In genomic region chr9:32697291-32698110, GRCm38 (mm10) we compare ENCODE assay signal across 9 mouse cellular contexts.
DNase-seq lines count a peak whose midpoint lies in the region; ATAC-seq and TF ChIP-seq lines count a peak whose summit lies in the region.
"Had no signal": no experiment of that assay in that cellular context is flagged by ENCODE, and none has a peak within 500 bp of the region (broad histone marks: within the 10 kb centered on the region; RNA-seq: fewer than 3 reads in every experiment).

No protein-coding gene starts in this region.

- peak overlapping the region; percentile 72 for H3K27ac ChIP-seq in heart, embryonic 11.5 days (ENCODE audit: low read depth, low read length)
- H3K27ac ChIP-seq in CH12.LX (ENCODE audit: insufficient read depth, low read depth), result no peak overlapping the region
- no peak overlapping the region for H3K27ac ChIP-seq in hindbrain, embryonic 11.5 days (ENCODE audit: low read depth, low read length)
- no peak overlapping the region for H3K27ac ChIP-seq in midbrain, embryonic 11.5 days (ENCODE audit: low read depth, low read length)

- no peak for DNase-seq in heart, postnatal 36 days
- no peak for DNase-seq in CH12.LX (ENCODE audit: extremely low read depth)
- DNase-seq in hindbrain, embryonic 11.5 days (ENCODE audit: low spot score), result no peak
- no peak for DNase-seq in midbrain, embryonic 11.5 days (ENCODE audit: low spot score, missing footprints)
- no peak for DNase-seq in adrenal gland, postnatal 4 days (ENCODE audit: low spot score in 2 of 2)
- no peak for DNase-seq in gastrocnemius, postnatal 14 days
- DNase-seq in left cerebral cortex, postnatal 14 days (ENCODE audit: low spot score in 2 of 2), result no peak
- DNase-seq: cerebellum, adult 2 months had no signal

- peak overlapping the region; percentile 80 for H3K9ac ChIP-seq in heart, embryonic 11.5 days (ENCODE audit: low read depth, low read length)
- peak overlapping the region; percentile 46 for H3K9ac ChIP-seq in CH12.LX (ENCODE audit: insufficient read depth, low read depth)
- H3K9ac ChIP-seq in hindbrain, embryonic 11.5 days (ENCODE audit: low read depth, low read length), result no peak overlapping the region
- no peak overlapping the region for H3K9ac ChIP-seq in midbrain, embryonic 11.5 days (ENCODE audit: low read length)

- dilution Hi-C loops in CH12.LX (cut with MboI; ENCODE audit: extremely low pct_ligation_motif_present, extremely low pct_unique_long_range_greater_than_20kb, low sequenced_read_pairs), result no loop called here

- in situ Hi-C loops in CH12.LX (cut with MboI; ENCODE audit: low pct_ligation_motif_present, low pct_unique_long_range_greater_than_20kb, low sequenced_read_pairs), result loop anchor here (10.0 kb wide), 1 partner anchor 83 kb away; no protein-coding TSS in a partner anchor

- intact Hi-C loops in heart, postnatal 36 days (cut with DNase I), result loop anchor here (2.0 kb wide), 3 partner anchors 17 to 243 kb away; no protein-coding TSS in a partner anchor
- intact Hi-C loops in gastrocnemius, postnatal 14 days (cut with DNase I; ENCODE audit: low total_unique reads), result no loop called here
- intact Hi-C loops in left cerebral cortex, postnatal 14 days (cut with DNase I), result loop anchor here (10.0 kb wide), 2 partner anchors 103 to 247 kb away; no protein-coding TSS in a partner anchor

- H3K4me3 ChIP-seq in heart, embryonic 11.5 days (ENCODE audit: low read depth, low read length), result peak overlapping the region; percentile 49
- H3K4me3 ChIP-seq in CH12.LX (replicated peaks in 1 of 3; ENCODE audit: low read depth in 2 of 3, low read length in 2 of 3, poor library complexity in 1 of 3), result peak overlapping the region in 2 of 3 experiments; percentile 71 to 74
- peak overlapping the region; percentile 54 for H3K4me3 ChIP-seq in hindbrain, embryonic 11.5 days (ENCODE audit: low read depth, low read length)
- 0 out of 2 replicates have a peak overlapping the region, but pooled peaks have one; percentile 48 for H3K4me3 ChIP-seq in midbrain, embryonic 11.5 days (ENCODE audit: low read depth, low read length)

- TF ChIP-seq EP300 in CH12.LX (IDR thresholded peaks at IDR 0.05; ENCODE audit: low read length), result no peak

- H3K27me3 ChIP-seq in heart, embryonic 11.5 days (ENCODE audit: control insufficient read depth, insufficient read depth, low read length), result no peaks in the 10 kb centered on the region
- H3K27me3 ChIP-seq in CH12.LX (replicated peaks), result no peaks in the 10 kb centered on the region
- H3K27me3 ChIP-seq in hindbrain, embryonic 11.5 days (ENCODE audit: control insufficient read depth, insufficient read depth, low read length), result peaks cover 37% of the 10 kb centered on the region
- peaks cover 47% of the 10 kb centered on the region for H3K27me3 ChIP-seq in midbrain, embryonic 11.5 days (ENCODE audit: control insufficient read depth, insufficient read depth, low read length)

- H3K4me2 ChIP-seq in heart, embryonic 11.5 days, result peak overlapping the region; percentile 80
- peak overlapping the region; percentile 89; the same call in 1 of the 2 replicates for H3K4me2 ChIP-seq in CH12.LX (ENCODE audit: insufficient read depth, low read depth, poor library complexity, severe bottlenecking)
- peak overlapping the region; percentile 54; the same call in 1 of the 2 replicates for H3K4me2 ChIP-seq in hindbrain, embryonic 11.5 days (replicated peaks; ENCODE audit: low read depth, low read length)
- H3K4me2 ChIP-seq in midbrain, embryonic 11.5 days, result no peak overlapping the region; the same call in 1 of the 2 replicates

- no peak for TF ChIP-seq CTCF in CH12.LX (conservative IDR thresholded peaks at IDR 0.05 in 1 of 2, IDR thresholded peaks at IDR 0.05 in 1 of 2; ENCODE audit: low read depth in 2 of 2, low read length in 2 of 2)

- WGBS in heart, embryonic 11.5 days (ENCODE audit: insufficient replicate concordance), result 46% methylated on average over 9 of the region's 9 CpGs
- 57% methylated on average over 9 of the region's 9 CpGs for WGBS in hindbrain, embryonic 11.5 days
- 70% methylated on average over 9 of the region's 9 CpGs for WGBS in midbrain, embryonic 11.5 days

- TF ChIP-seq RAD21 in CH12.LX (IDR thresholded peaks at IDR 0.05; ENCODE audit: low read depth, low read length), result no peak

- no peak for ATAC-seq in heart, embryonic 11.5 days (replicated peaks; ENCODE audit: insufficient number of reproducible peaks, low FRiP score, low TSS enrichment)
- no peak for ATAC-seq in hindbrain, embryonic 11.5 days (ENCODE audit: low FRiP score)
- no peak for ATAC-seq in midbrain, embryonic 11.5 days (ENCODE audit: low FRiP score)

- H3K9me3 ChIP-seq in heart, embryonic 11.5 days (replicated peaks; ENCODE audit: control insufficient read depth, low read length), result no peaks in the 10 kb centered on the region
- H3K9me3 ChIP-seq in CH12.LX (replicated peaks; ENCODE audit: low read length), result no peaks in the 10 kb centered on the region
- H3K9me3 ChIP-seq in hindbrain, embryonic 11.5 days (ENCODE audit: control insufficient read depth, low read length), result no peaks in the 10 kb centered on the region
- H3K9me3 ChIP-seq in midbrain, embryonic 11.5 days (ENCODE audit: control insufficient read depth, low read length), result no peaks in the 10 kb centered on the region

- TF ChIP-seq POLR2A in CH12.LX (IDR thresholded peaks at IDR 0.05; ENCODE audit: low read depth, low read length), result no peak

- no peaks in the 10 kb centered on the region for H3K36me3 ChIP-seq in heart, embryonic 11.5 days (ENCODE audit: control insufficient read depth, insufficient read depth, low read length)
- peaks cover 0 to 24% of the 10 kb centered on the region in 2 experiments for H3K36me3 ChIP-seq in CH12.LX (replicated peaks in 1 of 2; ENCODE audit: control insufficient read depth in 1 of 2, insufficient read depth in 1 of 2, low read length in 1 of 2)
- no peaks in the 10 kb centered on the region for H3K36me3 ChIP-seq in hindbrain, embryonic 11.5 days (ENCODE audit: control insufficient read depth, insufficient read depth, low read length)
- no peaks in the 10 kb centered on the region for H3K36me3 ChIP-seq in midbrain, embryonic 11.5 days (ENCODE audit: control insufficient read depth, insufficient read depth, low read length)

- no peaks in the 10 kb centered on the region for H3K79me2 ChIP-seq in CH12.LX (replicated peaks; ENCODE audit: control insufficient read depth, extremely low read depth, insufficient read depth, poor library complexity, severe bottlenecking)

- H3K4me1 ChIP-seq in heart, embryonic 11.5 days (ENCODE audit: control insufficient read depth, insufficient read depth, low read length), result peaks cover 5% of the 10 kb centered on the region; the same call in 1 of the 2 replicates
- H3K4me1 ChIP-seq in CH12.LX (ENCODE audit: control insufficient read depth in 1 of 2, insufficient read depth in 2 of 2), result peaks cover 0 to 52% of the 10 kb centered on the region in 2 experiments; a peak in 2 of 4 replicates
- H3K4me1 ChIP-seq in hindbrain, embryonic 11.5 days (replicated peaks; ENCODE audit: control insufficient read depth, insufficient read depth, low read length), result no peaks in the 10 kb centered on the region
- H3K4me1 ChIP-seq in midbrain, embryonic 11.5 days (ENCODE audit: control insufficient read depth, insufficient read depth, low read length), result peaks cover 7% of the 10 kb centered on the region

TF ChIP-seq in CH12.LX, 34 proteins besides CTCF, POLR2A, EP300 and RAD21:
- TF ChIP-seq BHLHE40 (IDR thresholded peaks at IDR 0.05; ENCODE audit: low read depth, low read length) (no peak), GABPA (IDR thresholded peaks at IDR 0.05; ENCODE audit: insufficient replicate concordance, low read depth, low read length) (no peak), MXI1 (IDR thresholded peaks at IDR 0.05; ENCODE audit: low read depth, low read length) (no peak), POLR2AphosphoS2 (IDR thresholded peaks at IDR 0.05; ENCODE audit: low read depth, low read length) (no peak), CHD2 (IDR thresholded peaks at IDR 0.05; ENCODE audit: low read length) (no peak), ZKSCAN1 (IDR thresholded peaks at IDR 0.05; ENCODE audit: borderline replicate concordance, low read depth, low read length) (no peak)

Comparison
In these comparisons a context has a peak if more than half of its experiments do, and no peak if none do; other contexts are left out.
1. H3K9ac ChIP-seq: peak in heart, embryonic 11.5 days (single experiment) and CH12.LX (single experiment); none in hindbrain, embryonic 11.5 days (single experiment) and midbrain, embryonic 11.5 days (single experiment).
2. Peak in every context shown above with its lines, with median percentiles within 50 percentile points of each other: H3K4me3 ChIP-seq.